In the genomic region with DNA sequence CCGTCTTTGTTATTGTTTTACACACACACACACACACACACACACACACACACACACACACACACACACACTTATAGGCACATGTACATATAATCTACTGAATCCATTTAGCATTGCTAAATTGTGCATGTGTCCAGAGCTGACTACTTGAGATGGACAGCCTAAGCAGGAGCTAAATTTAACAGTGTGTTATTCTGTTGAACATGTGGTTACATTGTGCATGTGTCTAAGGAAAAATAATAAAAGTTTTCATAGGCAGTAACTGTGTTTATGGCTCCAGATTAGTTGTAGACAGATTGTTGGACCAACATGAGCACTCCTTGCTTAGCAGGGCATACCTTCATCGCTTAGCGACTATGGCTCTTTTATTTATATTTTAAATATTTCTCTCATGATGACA, we compare ENCODE assay signal across 29 mouse cellular contexts.
"Had no signal": no experiment of that assay in that cellular context is flagged by ENCODE, and none has a peak within 500 bp of the region (broad histone marks: within the 10 kb centered on the region; RNA-seq: fewer than 3 reads in every experiment).

No protein-coding gene starts in this region.

- H3K4me2 ChIP-seq: limb, embryonic 12.5 days; limb, embryonic 15.5 days; liver, embryonic 11.5 days; liver, embryonic 12.5 days; liver, embryonic 13.5 days; liver, embryonic 15.5 days; lung, embryonic 14.5 days; lung, embryonic 15.5 days; midbrain, embryonic 12.5 days; midbrain, embryonic 13.5 days; midbrain, embryonic 15.5 days had no signal

- H3K9ac ChIP-seq: limb, embryonic 12.5 days; limb, embryonic 15.5 days; liver, embryonic 12.5 days; liver, embryonic 13.5 days; liver, embryonic 14.5 days; liver, embryonic 15.5 days; liver, postnatal 0 days; lung, embryonic 14.5 days; lung, embryonic 15.5 days; midbrain, embryonic 12.5 days; midbrain, embryonic 13.5 days; midbrain, embryonic 15.5 days had no signal

- ATAC-seq: liver, embryonic 12.5 days; liver, postnatal 0 days; lung, postnatal 0 days; midbrain, embryonic 13.5 days; midbrain, embryonic 15.5 days; midbrain, embryonic 16.5 days had no signal

- H3K27me3 ChIP-seq: limb, embryonic 12.5 days; limb, embryonic 15.5 days; liver, embryonic 12.5 days; liver, embryonic 13.5 days; liver, embryonic 15.5 days; lung, embryonic 15.5 days; megakaryocyte, embryonic 14.5 days; midbrain, embryonic 12.5 days; midbrain, embryonic 13.5 days; midbrain, embryonic 15.5 days had no signal

- DNase-seq: layer of hippocampus, postnatal 36 days; left cerebral cortex, postnatal 4 days; liver; liver, embryonic 13.5 days; liver, postnatal 0 days; lung, adult 18-20 months; lung, adult 2 months; lung, embryonic 14.5 days; lung, postnatal 10 days; lung, postnatal 14 days; lung, postnatal 36 days; lung, postnatal 4 days; midbrain, embryonic 14.5 days had no signal

- H3K27ac ChIP-seq: left cerebral cortex, adult 2 months; limb, embryonic 12.5 days; limb, embryonic 15.5 days; liver, embryonic 12.5 days; liver, embryonic 13.5 days; liver, embryonic 14.5 days; liver, embryonic 15.5 days; lung, embryonic 15.5 days; macrophage; midbrain, embryonic 12.5 days; midbrain, embryonic 13.5 days; midbrain, embryonic 15.5 days had no signal

- H3K9me3 ChIP-seq: limb, embryonic 12.5 days; limb, embryonic 15.5 days; liver, embryonic 12.5 days; liver, embryonic 13.5 days; liver, embryonic 15.5 days; lung, embryonic 15.5 days; megakaryocyte, embryonic 14.5 days; midbrain, embryonic 12.5 days; midbrain, embryonic 13.5 days; midbrain, embryonic 15.5 days had no signal

- H3K4me1 ChIP-seq: limb, embryonic 12.5 days; limb, embryonic 15.5 days; liver, embryonic 12.5 days; liver, embryonic 13.5 days; liver, embryonic 15.5 days; lung, embryonic 15.5 days; midbrain, embryonic 12.5 days; midbrain, embryonic 13.5 days; midbrain, embryonic 15.5 days had no signal

- H3K4me3 ChIP-seq: left cerebral cortex, adult 2 months; limb, embryonic 12.5 days; limb, embryonic 15.5 days; liver, embryonic 12.5 days; liver, embryonic 13.5 days; liver, embryonic 15.5 days; lung, embryonic 15.5 days; megakaryocyte, embryonic 14.5 days; midbrain, embryonic 12.5 days; midbrain, embryonic 13.5 days; midbrain, embryonic 15.5 days; myocyte had no signal

- H3K36me3 ChIP-seq: limb, embryonic 12.5 days; limb, embryonic 15.5 days; liver, embryonic 12.5 days; liver, embryonic 13.5 days; liver, embryonic 15.5 days; lung, embryonic 15.5 days; midbrain, embryonic 12.5 days; midbrain, embryonic 13.5 days; midbrain, embryonic 15.5 days had no signal
